Mouse (Mus musculus) kidney, adult 8-10 months (tissue): ENCODE data around the gene Myo1e.

Experiments
- DNase-seq, 2 experiments: peaks; one replicate each; pipeline ENCODE4 v3.0.0; 2022

Myo1e gene

GRCm38 (mm10) chr9:70223142-70223541 is 16.0 kb downstream of the Myo1e start:
- no peak for DNase-seq

- no peak for DNase-seq
Observed at GRCm38 (mm10) chr9:70224046-70224445, 16.9 kb downstream of the Myo1e start.

GRCm38 (mm10) chr9:70226359-70226758 is 19.2 kb downstream of the Myo1e start:
- DNase-seq: no peak

GRCm38 (mm10) chr9:70229823-70230222 is 22.7 kb downstream of the Myo1e start:
- DNase-seq: peak; percentile 79 to 86

GRCm38 (mm10) chr9:70232044-70233010 is 25.2 kb downstream of the Myo1e start:
- DNase-seq: no peak

- no peak for DNase-seq
Observed at GRCm38 (mm10) chr9:70237136-70237535, 30.0 kb downstream of the Myo1e start.

GRCm38 (mm10) chr9:70237561-70237960 is 30.4 kb downstream of the Myo1e start:
- no peak for DNase-seq

GRCm38 (mm10) chr9:70238391-70238790 is 31.2 kb downstream of the Myo1e start:
- no peak for DNase-seq

- DNase-seq: no peak
Observed at GRCm38 (mm10) chr9:70239229-70239628, 32.1 kb downstream of the Myo1e start.

- peak in 1 of 2 experiments; percentile 38 for DNase-seq
Observed at GRCm38 (mm10) chr9:70240703-70241410, 33.7 kb downstream of the Myo1e start.

- DNase-seq: peak; percentile 66 to 78
Observed at GRCm38 (mm10) chr9:70241411-70241961, 34.3 kb downstream of the Myo1e start.

- DNase-seq: peak; percentile 76
Observed at GRCm38 (mm10) chr9:70242112-70242862, 35.1 kb downstream of the Myo1e start.

GRCm38 (mm10) chr9:70243241-70243640 is 36.1 kb downstream of the Myo1e start:
- DNase-seq: no peak

GRCm38 (mm10) chr9:70243708-70244107 is 36.6 kb downstream of the Myo1e start:
- DNase-seq: no peak

GRCm38 (mm10) chr9:70244115-70244514 is 37.0 kb downstream of the Myo1e start:
- no peak for DNase-seq

GRCm38 (mm10) chr9:70245040-70245439 is 37.9 kb downstream of the Myo1e start:
- no peak for DNase-seq

GRCm38 (mm10) chr9:70246427-70246826 is 39.3 kb downstream of the Myo1e start:
- DNase-seq: no peak

GRCm38 (mm10) chr9:70248046-70248445 is 40.9 kb downstream of the Myo1e start:
- DNase-seq: no peak

GRCm38 (mm10) chr9:70248826-70249225 is 41.7 kb downstream of the Myo1e start:
- DNase-seq: no peak

- peak; percentile 71 to 79 for DNase-seq
Observed at GRCm38 (mm10) chr9:70249881-70250681, 42.9 kb downstream of the Myo1e start.

- no peak for DNase-seq
Observed at GRCm38 (mm10) chr9:70251441-70251985, 44.4 kb downstream of the Myo1e start.

GRCm38 (mm10) chr9:70253016-70253415 is 45.9 kb downstream of the Myo1e start:
- DNase-seq: no peak
